Mouse (Mus musculus): ENCODE measurements around the gene Sult2b1.

Sult2b1 gene

DNA sequence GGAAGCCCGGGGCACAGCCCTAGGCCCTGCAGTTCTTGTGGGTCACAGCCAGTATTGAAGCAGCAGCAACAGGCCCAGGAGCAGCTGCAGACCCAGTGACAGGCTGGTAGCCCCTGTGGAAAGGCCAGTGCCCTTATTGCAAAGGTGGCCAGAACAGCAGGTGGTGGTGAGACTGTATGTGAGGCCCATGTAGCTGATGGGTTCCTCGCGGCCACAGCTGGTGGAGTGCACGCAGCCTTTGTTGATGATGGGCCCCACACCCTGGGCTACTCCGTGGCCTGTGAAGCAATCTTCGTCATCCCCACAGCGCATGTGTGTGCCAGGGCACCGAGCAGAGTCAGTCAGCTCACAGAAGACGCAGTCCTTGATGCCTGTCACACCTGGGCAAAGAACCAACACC, 59.3 kb downstream of the Sult2b1 start:
- DNase-seq (ENCODE audit: low read depth, low spot score) = no peak

DNA sequence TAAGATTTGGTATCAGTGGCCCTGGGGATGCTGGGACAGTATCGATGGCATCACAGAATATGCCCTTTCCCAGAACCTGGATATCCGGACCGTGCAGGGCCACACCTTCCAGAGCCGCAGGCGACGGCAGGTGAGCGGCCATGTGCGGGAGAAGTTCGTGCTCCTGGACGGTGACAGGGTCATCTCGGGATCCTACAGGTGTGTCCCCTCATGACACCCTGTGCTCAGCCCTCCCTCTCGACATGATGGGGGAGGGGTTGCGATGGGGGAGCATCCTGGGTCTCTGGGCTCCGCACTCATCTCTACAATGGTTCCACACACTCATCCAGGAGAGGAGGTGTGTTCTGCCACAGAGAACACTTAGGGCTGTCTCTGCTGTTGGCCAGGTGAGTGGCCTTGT, 60.7 kb downstream of the Sult2b1 start:
- DNase-seq (ENCODE audit: low read depth, low spot score) = no peak

DNA sequence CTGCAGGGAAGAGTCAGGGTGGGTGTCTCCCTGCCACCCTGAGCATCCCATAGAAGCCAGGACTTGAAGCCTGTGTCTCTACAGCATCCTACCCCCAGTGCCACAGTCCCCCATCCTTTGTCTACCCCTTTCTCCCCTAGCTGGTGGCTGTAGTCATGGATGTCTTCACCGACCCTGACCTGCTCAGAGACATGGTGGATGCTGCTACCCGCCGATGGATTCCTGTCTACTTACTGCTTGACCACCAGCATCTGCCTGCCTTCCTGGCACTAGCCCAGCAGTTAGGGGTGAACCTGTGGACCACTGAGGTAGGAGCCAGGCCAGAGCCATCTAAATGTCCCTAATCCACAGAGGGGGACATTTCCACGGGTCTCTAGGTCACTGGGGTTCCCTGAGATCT, 61.2 kb downstream of the Sult2b1 start:
- no peak for DNase-seq (ENCODE audit: low read depth, low spot score)

DNA sequence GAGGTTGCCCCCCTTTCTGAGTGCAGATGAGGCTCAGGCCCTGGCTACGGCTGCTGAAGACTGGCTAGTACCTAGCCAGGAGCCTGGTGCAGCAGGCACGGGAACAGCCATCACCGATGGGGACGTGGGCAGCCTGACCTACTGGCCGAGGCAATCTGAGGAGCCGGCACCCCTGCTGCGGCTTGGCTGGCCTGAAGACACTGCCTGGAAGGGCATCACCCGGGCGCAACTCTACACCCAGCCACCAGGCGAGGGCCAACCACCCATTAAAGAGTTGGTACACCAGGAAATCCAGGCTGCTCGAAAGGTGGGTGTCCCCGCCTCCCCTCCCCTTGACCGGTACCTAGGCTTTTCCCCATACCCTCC, 62.1 kb downstream of the Sult2b1 start:
- no peak for DNase-seq (ENCODE audit: low read depth, low spot score)

DNA sequence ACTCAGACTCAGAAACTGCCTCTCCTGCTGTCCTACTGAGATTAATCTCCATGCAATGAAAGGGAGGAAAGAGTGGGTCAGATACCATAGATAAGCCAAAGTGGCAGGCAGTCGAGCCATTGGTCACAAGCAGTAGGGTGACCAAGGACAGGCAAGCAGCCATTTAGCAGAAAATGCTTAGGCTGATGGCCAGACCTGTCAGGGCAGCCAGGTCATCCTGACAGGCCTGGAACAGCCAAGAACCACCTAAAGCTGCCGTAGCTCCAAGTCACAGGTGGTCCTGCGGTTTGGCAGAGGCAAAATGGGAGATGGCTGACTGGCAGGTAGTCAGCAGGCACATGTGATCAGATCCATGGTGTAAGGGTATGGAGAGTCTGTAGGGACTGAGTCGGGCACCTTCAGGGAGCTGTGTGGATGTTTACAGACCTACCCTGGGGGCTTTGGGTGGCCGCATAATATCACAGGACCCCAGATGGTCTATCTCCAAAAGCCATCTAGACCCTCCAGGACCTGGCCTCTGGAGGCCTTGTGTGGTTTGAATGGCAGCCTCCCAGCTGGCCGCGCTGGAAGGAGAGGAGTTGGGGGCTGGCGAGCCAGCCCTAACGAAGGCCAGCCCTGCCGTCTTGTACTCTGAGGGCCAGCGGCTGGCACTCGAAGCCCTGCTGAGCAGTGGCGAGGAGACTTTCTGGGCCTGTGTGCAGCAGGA, 62.7 kb downstream of the Sult2b1 start:
- no peak for DNase-seq (ENCODE audit: low read depth, low spot score)

DNA sequence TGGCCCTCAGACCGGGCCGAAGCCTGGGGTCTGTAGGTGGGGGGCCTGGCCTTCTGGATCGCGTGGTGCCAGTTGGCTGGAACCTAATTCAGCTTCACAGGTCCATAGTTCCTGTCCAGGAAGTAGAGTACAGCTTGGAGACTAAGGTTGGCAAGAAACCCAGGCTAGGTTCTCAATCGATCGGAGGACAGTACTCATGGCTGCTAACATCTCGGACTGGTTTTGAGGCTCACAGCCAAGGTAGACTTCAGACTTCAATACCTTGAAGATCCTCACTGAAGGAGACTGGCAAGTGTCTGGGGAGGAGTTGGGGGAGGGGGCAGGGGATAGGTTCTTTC, 63.3 kb downstream of the Sult2b1 start:
- no peak for DNase-seq (ENCODE audit: low read depth, low spot score)

DNA sequence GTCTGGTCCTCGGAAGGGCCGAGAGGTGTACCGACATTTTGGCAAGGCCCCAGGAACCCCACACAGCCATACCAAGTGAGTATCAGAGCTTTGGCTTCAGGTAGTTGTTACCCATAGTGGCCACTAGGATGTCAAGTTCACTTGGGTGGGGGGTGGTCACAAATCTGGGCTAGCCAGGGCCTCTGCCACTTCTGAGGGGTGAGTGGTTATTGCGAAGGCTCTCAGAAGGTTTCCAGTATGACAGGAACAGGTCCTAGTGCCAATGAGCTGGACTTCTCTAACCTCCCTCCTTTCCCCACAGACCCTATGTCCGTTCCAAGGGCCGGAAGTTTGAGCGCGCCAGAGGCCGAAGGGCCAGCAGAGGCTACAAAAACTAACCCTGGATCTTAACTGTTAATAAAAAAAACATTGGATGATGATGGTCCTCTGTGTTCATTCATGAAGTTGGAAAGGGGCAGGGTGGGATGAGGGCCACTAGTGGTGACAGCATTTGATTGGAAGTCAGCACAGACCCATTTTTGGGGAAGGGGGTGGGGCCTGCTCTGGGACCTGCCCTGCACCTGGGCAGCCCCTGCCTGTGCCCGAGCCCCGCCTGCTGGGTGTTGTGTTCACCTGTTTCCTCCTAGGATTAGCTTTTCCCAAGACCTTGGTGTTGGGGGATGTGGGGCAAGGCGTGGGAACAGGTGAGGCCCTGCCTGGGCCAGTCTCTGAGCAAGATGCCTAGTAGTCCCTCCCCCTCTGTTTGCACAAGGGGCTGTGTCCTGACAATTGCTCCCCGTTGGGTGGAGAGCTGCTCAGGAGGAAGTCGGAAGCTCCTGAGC, 63.8 kb downstream of the Sult2b1 start, which contains the start of gene Fam83e:
Gene Fam83e, plus strand, starts transcription at position 800 of the 821 bp plus-strand sequence.
- DNase-seq (ENCODE audit: low read depth, low spot score) = no peak

DNA sequence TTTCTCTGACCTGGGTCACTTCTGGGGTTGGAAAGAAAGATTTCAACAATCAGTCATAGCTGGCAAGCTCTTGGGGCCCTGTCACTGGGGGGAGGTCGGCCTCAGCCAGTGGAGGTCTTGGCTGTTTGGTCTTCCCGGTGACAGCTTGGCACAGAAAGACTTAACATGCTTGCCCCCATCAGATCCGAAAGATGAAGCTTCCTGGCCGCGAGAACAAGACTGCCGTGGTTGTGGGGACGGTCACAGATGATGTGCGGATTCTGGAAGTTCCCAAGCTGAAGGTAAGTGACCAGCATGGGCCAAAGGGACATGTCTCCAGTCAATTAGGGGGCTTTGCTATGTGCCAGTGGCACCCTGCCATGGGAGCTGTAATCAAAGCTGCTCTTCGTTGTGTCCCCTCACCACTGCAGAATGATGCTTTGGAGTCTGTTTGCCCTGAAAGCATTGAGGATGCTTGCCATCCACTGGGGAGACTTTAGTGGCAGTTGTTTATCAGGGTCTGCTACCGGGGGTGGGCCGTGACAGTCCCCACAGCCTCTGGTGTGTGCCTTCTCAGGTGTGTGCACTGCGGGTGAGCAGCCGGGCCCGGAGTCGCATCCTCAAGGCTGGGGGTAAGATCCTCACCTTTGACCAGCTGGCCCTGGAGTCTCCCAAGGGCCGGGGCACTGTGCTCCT, 64.6 kb downstream of the Sult2b1 start:
- DNase-seq (ENCODE audit: low read depth, low spot score) = no peak

DNA sequence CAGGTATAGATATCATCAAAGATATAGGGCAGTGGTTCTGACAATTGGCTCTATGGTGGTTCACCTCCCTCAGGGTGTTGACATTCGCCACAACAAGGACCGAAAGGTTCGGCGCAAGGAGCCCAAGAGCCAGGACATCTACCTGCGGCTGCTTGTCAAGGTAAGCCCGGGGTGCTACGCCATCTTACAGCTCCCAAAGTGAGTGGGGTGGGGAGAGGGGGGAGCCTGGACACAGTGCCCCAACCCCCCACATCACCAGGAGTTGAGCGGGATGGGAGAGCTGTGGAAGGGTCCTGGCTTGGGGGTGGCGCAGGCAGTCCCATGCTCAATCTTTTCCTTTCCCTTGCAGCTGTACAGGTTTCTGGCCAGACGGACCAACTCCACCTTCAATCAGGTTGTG, 65.3 kb downstream of the Sult2b1 start:
- DNase-seq (ENCODE audit: low read depth, low spot score) = no peak

DNA sequence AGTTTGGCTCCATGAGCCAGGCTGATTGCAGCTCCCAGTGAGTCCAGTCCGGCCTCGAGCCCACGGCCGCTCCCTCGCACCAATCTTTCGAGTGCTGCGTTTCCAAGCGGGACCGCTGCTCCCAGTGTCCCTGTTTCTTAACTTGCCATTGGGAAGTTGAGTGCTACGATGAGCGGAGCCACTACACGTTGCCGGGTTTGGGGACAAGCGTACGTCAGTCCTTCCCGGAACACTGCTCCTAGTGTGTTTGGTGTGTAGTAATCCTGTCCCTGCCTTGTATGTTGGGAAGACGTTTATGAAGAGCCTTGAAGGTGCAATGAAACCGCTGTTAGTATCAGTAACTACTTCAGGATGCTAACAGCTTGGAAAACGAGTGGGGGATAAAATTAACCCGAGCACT, 66.1 kb downstream of the Sult2b1 start:
- no peak for DNase-seq (ENCODE audit: low read depth, low spot score)

DNA sequence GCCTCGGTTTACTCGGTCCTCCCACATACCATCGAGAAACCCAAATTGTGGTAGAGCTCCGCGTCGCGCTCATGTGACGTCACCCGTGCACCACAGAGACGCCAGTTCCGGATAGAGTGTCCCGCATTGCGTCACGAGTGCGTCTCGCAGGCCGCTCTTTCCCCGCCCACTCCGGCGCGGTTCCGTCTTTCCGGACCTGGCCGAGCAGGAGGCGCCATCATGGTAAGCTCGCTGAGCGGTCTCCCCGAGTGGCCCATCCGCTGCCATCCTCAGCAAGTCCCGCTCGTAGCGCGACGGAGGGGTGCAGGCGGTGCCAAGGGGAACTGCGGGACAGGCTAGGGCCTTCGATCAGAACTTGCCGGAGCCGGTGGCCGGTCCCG, 66.6 kb downstream of the Sult2b1 start, which contains the start of gene Sphk2:
Gene Sphk2, minus strand, starts transcription at position 85 of the 380 bp plus-strand sequence.
- DNase-seq (ENCODE audit: low read depth, low spot score) = peak; percentile 100

DNA sequence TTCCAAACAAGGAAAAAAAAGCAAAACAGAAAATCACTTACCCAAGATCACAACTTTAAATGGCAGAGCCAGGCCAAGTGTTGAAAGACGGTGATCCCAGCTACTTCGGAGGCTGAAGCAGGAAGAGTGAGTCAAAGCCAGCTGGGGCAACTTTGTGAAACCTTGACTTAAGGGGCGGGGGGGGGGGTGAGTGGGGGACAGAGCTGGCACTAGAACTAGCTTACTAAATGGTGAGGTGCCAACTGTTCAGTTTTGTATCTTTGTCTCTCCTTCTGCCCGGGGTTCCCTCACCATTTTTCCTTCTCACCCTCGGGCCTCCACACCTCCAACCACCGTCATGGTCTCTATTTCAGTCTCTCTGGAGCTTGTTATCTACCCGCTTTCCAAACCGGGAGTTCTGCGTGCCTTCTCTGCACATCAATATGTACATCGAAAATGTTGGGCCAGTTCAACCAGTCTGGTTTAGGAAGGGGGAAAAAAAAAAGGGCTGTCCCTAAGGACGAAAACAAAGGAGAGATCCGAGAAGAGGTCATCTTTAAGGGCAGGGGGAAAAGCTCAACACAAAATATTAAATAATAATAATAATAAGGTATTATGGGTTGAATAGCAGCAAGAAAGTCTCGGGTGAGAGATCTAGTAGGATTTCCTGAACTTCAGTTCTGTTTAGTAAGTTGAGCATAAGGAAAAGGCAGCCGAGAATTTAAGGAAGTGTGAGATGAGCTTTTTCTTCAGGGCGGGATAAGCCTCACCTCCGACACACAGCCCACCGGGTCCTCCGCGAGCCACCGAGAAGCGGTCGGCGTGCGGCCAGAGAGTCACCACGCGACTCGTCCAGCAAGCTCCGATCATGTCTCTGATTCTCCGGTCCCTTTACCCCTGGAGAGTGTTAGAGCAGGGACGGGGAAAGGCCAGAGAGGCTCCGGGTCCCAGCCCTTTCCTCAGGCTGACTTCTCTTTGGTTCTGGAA, 67.2 kb downstream of the Sult2b1 start:
- DNase-seq (ENCODE audit: low read depth, low spot score) = no peak

DNA sequence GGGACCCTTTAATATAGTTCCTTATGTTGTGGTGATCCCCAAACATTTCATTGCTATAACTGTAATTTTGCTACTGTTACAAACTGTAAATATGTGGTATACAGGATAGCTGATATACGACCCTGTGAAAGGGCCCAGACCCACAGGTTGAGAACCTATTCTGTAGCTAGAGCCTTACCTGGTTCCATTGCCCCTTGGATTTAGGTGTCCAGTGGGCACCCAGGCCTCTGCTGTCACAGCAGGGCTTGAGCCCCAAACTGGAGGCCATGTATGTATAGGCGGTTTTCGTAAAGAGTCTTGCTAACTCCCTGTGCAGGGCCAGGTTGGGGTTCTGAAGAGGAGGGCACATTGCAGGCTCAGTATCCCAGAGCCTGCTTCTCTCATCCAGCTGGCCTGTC, 68.0 kb downstream of the Sult2b1 start:
- DNase-seq (ENCODE audit: low read depth, low spot score) = no peak

DNA sequence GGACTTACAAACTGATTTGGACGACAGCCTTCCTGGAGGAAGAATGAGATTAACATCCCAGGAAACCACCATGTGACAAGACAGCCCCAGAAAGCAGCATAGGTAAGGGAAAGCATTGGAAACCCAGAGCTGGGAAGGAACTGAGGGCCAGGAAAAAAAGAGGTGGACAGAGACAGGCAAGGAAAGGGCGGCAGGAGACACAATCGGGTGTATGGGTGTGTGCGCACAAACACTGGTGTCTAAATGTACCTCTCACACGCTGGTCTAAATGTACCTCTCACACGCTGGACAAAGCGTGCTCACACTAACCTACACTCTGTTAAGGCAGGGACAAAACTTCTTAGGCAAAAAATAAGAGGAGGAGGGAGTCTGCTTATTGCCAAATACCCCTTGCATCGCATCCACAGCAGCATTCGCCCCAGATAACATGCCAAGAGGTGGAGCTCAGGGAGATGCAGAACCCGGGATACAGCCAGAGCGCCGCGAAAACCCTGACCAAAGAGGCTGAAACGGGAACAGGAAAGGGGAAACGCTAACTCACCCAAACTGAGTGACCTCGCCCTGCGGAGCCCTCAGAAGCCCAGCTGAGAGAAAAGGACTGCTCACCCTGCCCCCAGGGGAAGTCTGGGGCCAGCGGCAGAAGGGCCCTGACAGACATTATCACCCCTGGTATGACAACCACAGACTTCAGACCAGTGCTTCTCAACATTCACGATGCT, 68.6 kb downstream of the Sult2b1 start:
- no peak for DNase-seq (ENCODE audit: low read depth, low spot score)

DNA sequence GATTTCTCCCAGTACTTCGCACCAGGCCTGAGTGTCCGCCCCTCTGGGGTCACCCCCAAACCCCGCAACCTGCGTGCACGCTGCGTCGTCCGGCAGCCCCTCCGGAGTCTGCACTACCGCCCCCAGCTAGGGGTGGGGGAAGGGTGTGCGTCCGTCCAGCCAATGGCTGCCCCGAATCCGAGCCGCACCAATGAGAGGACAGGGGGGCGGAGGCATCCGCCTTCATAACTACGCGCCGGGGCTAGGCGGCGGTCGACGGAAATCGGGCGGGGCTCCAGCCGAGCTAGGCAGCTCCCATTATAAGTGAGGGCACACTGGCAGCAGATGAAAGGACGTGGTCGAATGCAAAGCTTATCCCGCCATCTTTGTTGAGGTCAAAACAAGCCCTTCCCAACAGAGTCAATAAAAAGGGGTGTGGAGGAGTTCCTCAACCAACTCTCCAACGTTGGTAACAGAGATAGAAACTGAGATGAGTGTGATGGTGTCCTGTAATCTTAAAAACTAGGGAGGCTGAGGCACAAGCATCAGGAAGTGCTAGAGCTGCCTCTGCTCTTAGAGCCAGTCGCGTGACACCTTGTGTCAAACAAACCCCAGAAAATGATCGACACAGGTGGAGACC, 69.3 kb downstream of the Sult2b1 start, which contains the start of gene Rpl18:
Gene Rpl18, plus strand, starts transcription at position 368 of the 619 bp plus-strand sequence.
- peak; percentile 99 for DNase-seq (ENCODE audit: low read depth, low spot score)

DNA sequence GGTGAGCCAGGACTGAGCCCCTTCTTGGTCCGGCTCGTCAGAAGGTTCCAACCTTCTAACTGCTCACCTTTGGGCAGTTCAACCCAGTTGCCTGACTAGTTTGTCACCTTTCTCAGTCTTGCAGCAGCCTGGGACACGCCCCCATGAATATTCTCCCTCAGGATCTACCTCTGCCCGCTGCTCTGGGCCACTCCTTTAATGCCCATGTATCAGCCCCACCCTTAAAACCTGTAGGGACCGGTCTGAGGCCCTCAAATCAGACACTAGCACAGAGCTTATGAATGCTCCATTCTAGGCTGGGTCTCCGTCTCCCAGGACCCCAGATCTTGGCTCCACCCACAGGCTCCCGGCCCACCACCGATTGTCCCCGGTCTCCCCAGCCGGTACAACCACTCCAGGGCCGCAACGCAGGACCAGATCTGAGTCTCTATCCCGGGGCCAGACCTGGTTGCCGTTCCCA, 69.8 kb downstream of the Sult2b1 start:
- no peak for DNase-seq (ENCODE audit: low read depth, low spot score)

DNA sequence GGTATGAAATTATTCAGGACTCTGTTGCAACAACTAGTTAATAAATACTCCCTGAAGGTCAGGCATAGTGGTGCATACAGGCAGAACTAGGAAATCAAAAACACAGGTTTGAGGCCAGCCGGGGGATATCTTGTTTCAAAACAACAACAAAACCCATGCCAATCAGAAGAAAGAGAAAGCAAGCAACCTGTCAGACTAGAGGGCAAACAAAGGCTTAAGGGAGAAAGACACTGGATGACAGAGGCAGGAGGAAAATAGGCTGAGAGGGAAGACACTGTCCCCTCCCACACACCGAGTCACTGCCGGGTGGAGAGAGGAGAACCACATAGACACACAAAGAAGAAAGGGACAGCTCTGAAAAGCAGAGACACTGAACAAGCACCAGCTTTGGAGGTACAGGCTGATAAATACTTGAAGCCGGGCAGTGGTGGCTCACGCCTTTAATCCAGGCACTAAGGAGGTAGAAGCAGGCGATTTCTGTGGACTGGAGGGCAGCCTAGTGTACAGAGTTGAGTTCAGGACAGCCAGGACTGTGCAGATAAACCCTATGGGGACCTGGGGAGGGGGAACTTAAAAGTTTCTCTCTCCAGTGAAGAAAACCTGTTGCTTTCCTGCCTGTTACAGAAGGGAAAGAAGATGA, 70.5 kb downstream of the Sult2b1 start:
- no peak for DNase-seq (ENCODE audit: low read depth, low spot score)

DNA sequence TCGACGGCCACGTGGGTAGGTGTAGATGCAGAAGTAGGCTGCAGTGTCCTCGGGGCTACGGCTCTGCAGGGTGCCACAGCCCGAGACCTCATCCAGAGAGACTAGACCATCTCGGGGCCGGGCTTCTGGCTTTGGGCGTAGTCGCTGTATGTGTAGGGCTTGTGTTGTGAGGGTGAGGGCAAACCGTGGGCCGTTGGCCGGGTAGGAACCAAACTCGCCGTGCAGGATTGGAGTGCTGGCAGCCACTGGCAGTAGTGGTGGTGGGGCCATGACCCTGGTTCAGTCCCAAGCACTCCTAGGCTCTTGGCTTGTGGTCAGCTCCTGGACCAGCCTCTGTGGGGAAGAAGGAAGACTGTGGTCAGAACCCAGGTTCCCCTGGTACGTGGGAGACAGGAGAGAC, 71.1 kb downstream of the Sult2b1 start:
- no peak for DNase-seq (ENCODE audit: low read depth, low spot score)

DNA sequence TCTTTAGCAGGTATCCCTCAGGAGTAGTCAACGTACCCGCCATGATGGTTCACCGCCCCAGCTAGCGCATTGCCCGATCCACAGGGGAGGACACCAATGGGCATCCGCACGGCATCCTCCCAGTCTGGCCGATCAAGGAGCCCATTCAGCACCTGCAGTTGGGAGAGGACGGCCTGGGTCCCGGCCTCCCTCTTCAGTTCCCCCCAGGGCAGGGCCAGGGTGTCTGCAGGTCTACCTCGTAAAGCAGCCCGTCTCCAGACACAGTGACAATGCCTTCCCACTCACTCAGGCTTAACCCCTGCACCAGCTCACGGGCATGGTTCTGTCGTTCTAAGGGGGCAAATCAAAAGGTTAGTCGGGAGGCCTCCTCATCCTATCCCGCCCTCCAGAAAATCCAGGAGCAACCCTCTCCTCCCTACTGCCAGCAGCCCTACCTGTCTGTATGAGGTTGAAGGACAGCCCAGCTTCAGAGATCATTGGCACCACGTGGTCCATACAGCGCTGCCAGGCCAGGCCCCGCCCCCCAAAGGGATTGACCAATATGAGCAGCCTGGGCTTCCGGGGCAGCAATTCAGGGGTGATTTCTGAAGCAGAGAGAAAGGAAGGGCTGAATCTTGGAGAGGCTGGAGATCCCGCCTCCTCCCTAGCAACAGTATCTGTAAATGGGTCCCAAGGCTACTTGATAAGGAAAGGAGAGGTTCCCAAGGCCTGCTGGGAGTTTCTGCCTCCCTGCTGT, 72.3 kb downstream of the Sult2b1 start:
- no peak for DNase-seq (ENCODE audit: low read depth, low spot score)
